Mouse (Mus musculus) kidney, postnatal 14 days (tissue): Measurements from ENCODE around the gene Zfp157.
"Not testable (repeated sequence)": the region's sequence is repeated elsewhere in the genome, so short reads cannot be mapped to it uniquely, and the experiment has no call there.

Experiments
- DNase-seq: peaks from one replicate; pipeline ENCODE4 v3.0.0; 2022; ENCODE audit warnings: mixed read lengths

Gene Zfp157

DNA sequence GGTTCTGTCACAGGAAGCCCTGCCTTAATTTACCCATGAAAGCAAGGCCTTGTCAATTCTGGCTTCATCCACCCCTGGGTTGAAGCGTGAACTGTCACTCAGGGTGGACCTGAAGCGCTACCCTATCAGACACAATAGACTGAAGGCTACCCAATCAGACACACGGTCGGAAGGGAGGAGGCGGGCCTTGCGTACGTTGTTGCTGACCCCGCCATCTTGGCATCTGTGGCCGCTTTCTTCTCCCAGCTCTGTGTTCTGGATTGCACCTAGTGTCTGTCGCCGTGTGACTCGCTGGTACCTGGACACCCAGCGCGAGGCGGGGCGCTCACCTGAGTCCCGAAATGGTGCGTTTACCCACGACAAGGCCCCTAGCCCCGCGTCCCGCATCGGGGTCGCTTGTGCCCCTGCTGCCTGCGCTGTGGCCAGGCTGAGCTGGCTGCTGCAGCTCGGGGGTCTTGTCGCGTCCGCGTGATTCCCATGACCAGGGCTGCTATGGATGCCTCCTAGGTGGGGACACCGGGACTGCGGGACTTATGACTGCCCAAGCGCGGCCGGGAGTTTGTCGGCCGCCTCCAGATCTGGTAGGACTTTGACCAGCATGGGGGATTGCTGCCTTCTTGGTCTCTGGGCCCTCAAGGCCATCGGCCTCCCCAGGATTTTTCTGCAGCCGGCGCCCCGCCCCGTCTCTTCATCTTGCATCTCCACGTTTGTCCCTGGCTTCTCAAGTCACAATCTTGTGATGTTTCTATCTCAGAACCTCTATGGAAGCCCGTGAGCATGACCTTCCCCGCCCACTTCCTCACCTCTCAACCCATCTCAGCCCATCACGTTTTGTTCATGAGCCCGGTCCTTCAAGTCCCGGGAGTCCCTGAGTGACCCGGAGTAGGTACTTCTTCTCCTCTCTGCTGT, at the start of gene Zfp157:
Gene Zfp157 (plus strand): TSS at position 183 of the 909 bp plus-strand sequence.
- peak; percentile 94 for DNase-seq

DNA sequence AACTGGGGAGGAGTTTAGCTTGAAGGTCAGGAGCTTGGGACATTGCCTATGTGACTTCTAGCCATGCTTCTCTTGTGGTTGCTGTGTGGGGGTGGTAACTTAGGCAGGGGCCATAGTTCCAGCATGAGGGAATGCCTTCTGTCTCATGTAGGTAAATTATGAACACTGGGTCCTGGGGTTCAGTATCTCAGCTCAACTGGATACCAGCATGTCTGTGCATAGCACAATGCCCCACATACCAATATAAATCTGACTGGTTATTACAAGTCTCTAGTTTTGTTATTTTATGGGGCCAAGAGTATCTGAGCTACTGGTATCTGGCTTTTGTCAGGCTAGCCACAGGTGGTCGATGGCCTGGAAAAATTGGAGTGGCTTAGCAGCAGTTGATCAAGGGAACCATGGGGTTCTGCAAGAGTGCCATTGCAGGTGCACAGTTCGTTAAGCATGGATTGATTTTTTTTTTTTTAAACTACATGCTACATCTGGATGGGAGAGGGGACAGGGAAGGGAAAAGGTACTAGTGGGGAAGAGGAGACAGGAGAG, 43.4 kb upstream of the Zfp157 start:
- DNase-seq: no peak

DNA sequence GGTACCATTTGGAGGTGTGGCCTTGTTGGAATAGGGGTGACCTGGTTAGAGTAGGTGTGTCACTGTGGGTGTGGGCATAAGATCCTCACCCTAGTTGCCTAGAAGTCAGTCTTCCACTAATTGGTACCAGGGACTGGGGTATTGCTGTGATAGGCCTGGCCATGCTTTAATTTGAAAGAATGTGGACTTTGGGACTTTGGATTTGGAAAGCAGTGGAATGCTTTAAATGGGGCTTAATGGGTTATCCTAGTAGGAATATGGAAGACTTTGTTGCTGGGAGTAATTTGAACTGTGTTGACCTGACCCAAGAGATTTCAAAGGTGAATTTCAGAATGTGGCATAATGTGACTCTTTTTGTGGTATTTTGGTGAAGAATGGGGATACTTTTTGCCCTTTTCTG, 40.8 kb upstream of the Zfp157 start:
- DNase-seq: not testable (repeated sequence)

DNA sequence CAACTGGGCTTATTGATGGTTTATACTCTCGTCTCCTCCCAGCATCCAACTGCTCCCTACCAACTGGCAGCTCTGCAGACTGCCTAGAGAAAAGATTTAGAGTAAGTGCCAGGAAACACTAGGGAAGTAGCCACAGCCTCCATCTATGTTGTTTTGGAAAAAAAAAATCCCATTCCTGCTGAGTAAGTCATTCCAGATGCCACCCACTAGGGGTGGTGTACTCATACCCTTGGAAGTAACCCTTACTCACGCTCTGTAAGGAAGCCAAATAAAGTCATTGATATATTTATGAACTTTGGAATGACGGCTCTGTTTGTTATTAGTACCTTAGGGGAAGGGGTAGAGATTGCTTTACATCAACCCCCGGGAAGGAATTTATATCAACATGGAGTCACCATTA, 17.1 kb downstream of the Zfp157 start:
- DNase-seq: no peak

DNA sequence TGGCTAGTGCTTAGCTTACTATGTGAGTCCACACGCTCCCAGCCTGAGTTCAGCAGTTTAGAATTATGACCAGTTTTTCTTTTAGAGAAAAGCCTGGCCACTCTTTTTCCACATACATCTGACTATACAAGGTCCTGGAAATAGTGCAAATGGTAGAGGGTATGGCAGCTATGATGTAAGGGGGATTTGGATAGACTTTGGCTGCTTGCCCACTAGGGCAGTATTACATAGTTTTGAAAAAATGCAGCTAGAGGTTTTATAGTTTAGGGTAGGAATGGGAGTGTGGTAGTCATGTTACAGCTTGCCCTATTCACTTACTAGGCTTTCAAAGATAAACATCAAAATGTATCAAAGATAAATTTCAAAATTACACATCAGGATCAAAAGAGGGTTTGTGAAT, 17.8 kb downstream of the Zfp157 start:
- no peak for DNase-seq

DNA sequence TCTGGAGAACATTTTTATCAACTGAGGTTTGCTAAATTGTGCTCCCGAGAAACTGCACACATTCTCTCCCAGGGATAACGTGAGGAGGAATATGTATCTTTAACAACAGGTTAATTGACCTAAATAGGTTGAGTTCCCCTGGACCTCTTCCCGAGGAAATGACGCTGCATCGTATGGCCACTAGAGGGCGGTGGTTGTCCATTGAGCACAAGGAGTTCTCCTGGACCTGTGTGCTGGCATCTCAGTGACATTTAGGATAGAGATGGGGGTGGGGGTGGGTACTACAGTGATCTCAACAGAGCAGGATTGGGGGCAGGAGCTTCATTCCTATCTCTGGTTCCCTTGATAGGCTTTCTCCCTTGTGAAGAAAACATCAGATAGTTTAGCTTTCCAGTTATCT, 32.3 kb downstream of the Zfp157 start:
- peak; percentile 44 for DNase-seq

DNA sequence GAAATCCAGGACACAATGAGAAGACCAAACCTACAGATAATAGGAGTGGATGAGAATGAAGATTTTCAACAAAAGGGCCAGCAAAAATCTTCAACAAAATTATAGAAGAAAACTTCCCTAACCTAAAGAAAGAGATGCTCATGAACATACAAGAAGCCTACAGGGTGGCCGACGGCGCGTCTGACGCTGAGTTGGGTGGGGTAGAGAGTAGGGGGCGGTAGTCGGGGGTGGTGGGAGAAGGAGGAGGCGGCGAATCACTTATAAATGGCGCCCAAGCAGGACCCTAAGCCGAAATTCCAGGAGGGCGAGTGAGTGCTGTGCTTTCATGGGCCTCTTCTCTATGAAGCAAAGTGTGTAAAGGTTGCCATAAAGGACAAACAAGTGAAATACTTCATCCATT, 63.3 kb downstream of the Zfp157 start:
- not testable (repeated sequence) for DNase-seq
